Mouse (Mus musculus): ENCODE measurements around the gene Aox1. TPM values are rescaled to one million over a fixed set of nuclear protein-coding genes. Genes with fewer than 3 reads are reported as not detected.

Aox1 gene
- polyA plus RNA-seq, 1 experiment from 2014 or later = 0.26 TPM

DNA sequence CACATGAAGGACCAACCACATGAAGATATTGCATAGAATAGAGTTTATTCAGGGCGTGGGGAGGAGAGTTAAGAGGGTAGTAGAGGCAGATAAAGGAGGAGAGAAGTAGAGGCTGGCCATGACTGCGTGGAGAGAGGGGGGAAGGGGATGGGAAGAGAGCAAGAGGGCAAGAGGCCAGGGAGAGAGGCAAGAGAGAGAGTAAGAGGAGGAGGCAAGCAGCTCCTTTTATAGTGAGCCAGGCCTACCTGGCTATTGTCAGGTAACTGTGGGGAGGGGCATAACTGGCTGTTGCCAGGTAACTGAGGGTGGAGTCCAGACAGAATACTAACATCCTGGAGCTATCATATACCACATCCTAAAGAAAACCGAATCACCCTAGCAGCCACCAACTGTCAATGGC is 15.3 kb downstream of the Aox1 start:
- ATAC-seq (replicated peaks) = no peak
- no peak overlapping the region for H3K27ac ChIP-seq
- peaks cover 3% of the 10 kb centered on the region; the same call in 1 of the 2 replicates for H3K4me1 ChIP-seq
- no peaks in the 10 kb centered on the region for H3K27me3 ChIP-seq (replicated peaks)
- no peak overlapping the region for H3K4me2 ChIP-seq
- H3K9me3 ChIP-seq = no peaks in the 10 kb centered on the region
- H3K4me3 ChIP-seq = no peak overlapping the region
- H3K9ac ChIP-seq = no peak overlapping the region
- WGBS = 68% methylated on average over 3 of the region's 3 CpGs
- H3K36me3 ChIP-seq (replicated peaks) = no peaks in the 10 kb centered on the region

- Histone ChIP-seq H3K9ac (no peak overlapping the region), H3K4me2 (no peak overlapping the region), H3K27me3 (replicated peaks) (no peaks in the 10 kb centered on the region), H3K27ac (no peak overlapping the region), H3K36me3 (replicated peaks) (no peaks in the 10 kb centered on the region), H3K4me3 (no peak overlapping the region), H3K4me1 (peaks cover 3% of the 10 kb centered on the region; the same call in 1 of the 2 replicates), H3K9me3 (no peaks in the 10 kb centered on the region)
- ATAC-seq (replicated peaks) = no peak
- 64% methylated on average over 5 of the region's 5 CpGs for WGBS
Observed at GRCm38 (mm10) chr1:58045546-58045945, 15.8 kb downstream of the Aox1 start.

GRCm38 (mm10) chr1:58046721-58047290 is 17.1 kb downstream of the Aox1 start:
- H3K4me3 ChIP-seq = no peak overlapping the region
- no peak overlapping the region for H3K4me2 ChIP-seq
- H3K9ac ChIP-seq = no peak overlapping the region
- no peaks in the 10 kb centered on the region for H3K9me3 ChIP-seq
- 31% methylated on average over 3 of the region's 3 CpGs for WGBS
- 0 out of 2 replicates have a peak overlapping the region, but pooled peaks have one; percentile 23 for H3K27ac ChIP-seq
- H3K27me3 ChIP-seq (replicated peaks) = no peaks in the 10 kb centered on the region
- H3K36me3 ChIP-seq (replicated peaks) = no peaks in the 10 kb centered on the region
- peaks cover 3% of the 10 kb centered on the region; the same call in 1 of the 2 replicates for H3K4me1 ChIP-seq
- peak; percentile 51; the same call in 1 of the 2 replicates for ATAC-seq (replicated peaks)

GRCm38 (mm10) chr1:58049126-58049525 is 19.4 kb downstream of the Aox1 start:
- WGBS = 88% methylated on average over 5 of the region's 5 CpGs
- H3K4me2 ChIP-seq = no peak overlapping the region
- H3K9me3 ChIP-seq = no peaks in the 10 kb centered on the region
- no peak overlapping the region for H3K4me3 ChIP-seq
- H3K9ac ChIP-seq = no peak overlapping the region
- H3K36me3 ChIP-seq (replicated peaks) = no peaks in the 10 kb centered on the region
- no peak overlapping the region for H3K27ac ChIP-seq
- no peaks in the 10 kb centered on the region for H3K27me3 ChIP-seq (replicated peaks)
- H3K4me1 ChIP-seq = peaks cover 3% of the 10 kb centered on the region; the same call in 1 of the 2 replicates
- ATAC-seq (replicated peaks) = no peak

DNA sequence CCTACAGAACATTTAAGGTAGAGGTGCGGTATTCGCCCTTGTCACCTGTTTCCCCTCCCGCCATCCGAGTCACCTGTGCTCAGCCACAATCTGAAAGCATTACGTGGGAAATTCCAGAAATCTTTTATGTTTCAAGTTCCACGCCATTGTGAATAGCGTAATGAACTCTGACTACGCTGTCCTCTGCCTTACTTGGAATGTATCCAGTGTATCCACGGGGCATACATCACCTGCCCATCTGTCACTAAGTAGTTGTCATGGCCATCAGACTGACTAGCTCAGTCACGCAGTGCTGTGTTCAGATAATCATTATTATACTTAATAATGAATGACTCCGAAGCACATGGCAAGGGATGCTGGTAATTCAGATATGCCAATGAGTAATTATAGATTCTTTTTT is 25.9 kb downstream of the Aox1 start:
- Histone ChIP-seq H3K27me3 (replicated peaks) (no peaks in the 10 kb centered on the region), H3K9me3 (no peaks in the 10 kb centered on the region), H3K4me2 (no peak overlapping the region), H3K36me3 (replicated peaks) (no peaks in the 10 kb centered on the region), H3K27ac (no peak overlapping the region), H3K9ac (no peak overlapping the region), H3K4me1 (no peaks in the 10 kb centered on the region), H3K4me3 (no peak overlapping the region)
- 77% methylated on average over 11 of the region's 11 CpGs for WGBS
- no peak; the same call in 1 of the 2 replicates for ATAC-seq (replicated peaks)

DNA sequence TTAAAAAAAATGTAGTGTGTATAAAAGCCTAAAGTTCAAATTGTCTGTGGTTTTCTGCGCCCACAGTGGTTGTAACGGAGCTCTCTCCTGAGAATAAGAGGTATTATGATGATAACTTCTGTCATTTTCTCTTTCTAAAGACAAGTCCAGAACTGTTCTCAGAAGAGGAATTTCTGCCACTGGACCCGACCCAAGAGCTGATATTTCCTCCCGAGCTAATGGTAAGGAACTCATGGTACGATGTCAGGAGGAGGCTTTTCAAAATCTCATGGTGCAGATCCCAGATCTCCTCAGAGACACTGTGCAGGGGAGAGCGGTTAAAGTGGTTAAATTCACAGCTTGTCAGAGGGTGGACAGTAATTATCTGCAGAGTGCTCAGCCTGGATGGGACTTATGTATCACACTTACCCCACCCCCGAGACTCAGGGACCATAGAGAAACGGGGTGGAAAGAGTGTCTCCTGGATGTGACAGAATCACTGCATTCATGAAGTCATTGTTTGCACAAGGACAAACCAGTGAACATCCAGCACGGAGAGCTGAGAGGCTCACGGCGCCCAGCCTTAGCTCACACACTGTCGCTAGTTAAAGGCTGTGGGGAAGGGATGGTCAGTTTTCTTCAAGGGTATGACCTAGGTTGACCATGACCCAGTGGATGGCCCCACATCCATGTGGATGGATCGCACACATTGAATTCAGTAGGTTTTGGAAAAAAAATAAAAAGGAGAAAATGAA is 26.5 kb downstream of the Aox1 start:
- 75% methylated on average over 13 of the region's 13 CpGs for WGBS
- Histone ChIP-seq H3K36me3 (replicated peaks) (no peaks in the 10 kb centered on the region), H3K4me1 (no peaks in the 10 kb centered on the region), H3K4me2 (no peak overlapping the region), H3K9ac (no peak overlapping the region), H3K9me3 (no peaks in the 10 kb centered on the region), H3K27ac (no peak overlapping the region), H3K4me3 (no peak overlapping the region), H3K27me3 (replicated peaks) (no peaks in the 10 kb centered on the region)
- no peak for ATAC-seq (replicated peaks)

GRCm38 (mm10) chr1:58056939-58057338 is 27.2 kb downstream of the Aox1 start:
- H3K27ac ChIP-seq = no peak overlapping the region
- H3K27me3 ChIP-seq (replicated peaks) = no peaks in the 10 kb centered on the region
- 80% methylated on average over 11 of the region's 11 CpGs for WGBS
- H3K4me1 ChIP-seq = no peaks in the 10 kb centered on the region
- ATAC-seq (replicated peaks) = no peak
- H3K9me3 ChIP-seq = no peaks in the 10 kb centered on the region
- no peaks in the 10 kb centered on the region for H3K36me3 ChIP-seq (replicated peaks)
- no peak overlapping the region; the same call in 1 of the 2 replicates for H3K9ac ChIP-seq
- no peak overlapping the region for H3K4me3 ChIP-seq
- no peak overlapping the region for H3K4me2 ChIP-seq

- H3K9me3 ChIP-seq = no peaks in the 10 kb centered on the region
- 93% methylated on average over 4 of the region's 4 CpGs for WGBS
- no peaks in the 10 kb centered on the region for H3K36me3 ChIP-seq (replicated peaks)
- no peak overlapping the region for H3K27ac ChIP-seq
- no peaks in the 10 kb centered on the region for H3K27me3 ChIP-seq (replicated peaks)
- H3K9ac ChIP-seq = no peak overlapping the region
- H3K4me2 ChIP-seq = no peak overlapping the region
- no peaks in the 10 kb centered on the region for H3K4me1 ChIP-seq
- no peak overlapping the region for H3K4me3 ChIP-seq
- ATAC-seq (replicated peaks) = no peak
Observed at GRCm38 (mm10) chr1:58058846-58059245, 29.1 kb downstream of the Aox1 start.

DNA sequence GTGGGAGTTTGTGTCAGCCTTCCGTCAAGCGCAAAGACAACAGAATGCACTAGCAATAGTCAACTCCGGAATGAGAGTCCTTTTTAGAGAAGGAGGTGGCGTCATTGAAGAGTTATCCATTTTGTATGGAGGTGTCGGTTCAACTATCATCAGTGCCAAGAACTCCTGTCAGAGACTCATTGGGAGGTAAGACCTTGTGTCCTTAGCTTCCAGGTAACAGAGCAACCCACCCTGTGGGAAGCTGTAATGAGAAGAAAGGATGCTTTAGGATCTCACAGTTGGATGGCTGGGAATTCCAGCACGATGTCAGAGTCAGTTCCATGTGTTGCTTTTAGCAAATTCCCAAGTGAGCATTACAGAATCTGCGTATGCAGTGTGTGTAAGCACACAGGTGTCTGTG is 32.4 kb downstream of the Aox1 start:
- Histone ChIP-seq H3K9me3 (no peaks in the 10 kb centered on the region), H3K9ac (no peak overlapping the region), H3K27me3 (replicated peaks) (no peaks in the 10 kb centered on the region), H3K36me3 (replicated peaks) (no peaks in the 10 kb centered on the region), H3K27ac (no peak overlapping the region), H3K4me1 (no peaks in the 10 kb centered on the region), H3K4me2 (no peak overlapping the region), H3K4me3 (no peak overlapping the region)
- ATAC-seq (replicated peaks) = no peak
- 89% methylated on average over 7 of the region's 7 CpGs for WGBS

DNA sequence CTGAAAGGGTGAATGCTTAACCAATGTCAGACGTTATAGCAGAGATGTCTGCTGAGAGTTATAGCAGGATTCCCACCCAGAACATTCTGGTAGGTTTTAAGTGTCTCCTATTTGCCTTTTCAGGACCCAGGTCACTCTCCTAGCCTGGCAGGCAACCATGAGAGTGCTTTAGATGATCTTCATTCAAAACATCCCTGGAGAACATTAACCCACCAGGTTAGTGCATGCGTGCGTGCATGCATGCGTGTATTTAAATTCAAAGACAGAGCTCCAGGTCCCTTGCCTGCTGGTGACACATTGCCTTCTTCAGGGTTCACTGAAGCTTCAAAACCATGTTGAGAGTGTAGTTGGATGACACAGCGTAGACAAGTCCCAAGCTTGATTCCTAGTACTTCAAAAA is 35.4 kb downstream of the Aox1 start:
- H3K9ac ChIP-seq = no peak overlapping the region
- no peak for ATAC-seq (replicated peaks)
- 91% methylated on average over 5 of the region's 5 CpGs for WGBS

GRCm38 (mm10) chr1:58065606-58066005 is 35.9 kb downstream of the Aox1 start:
- 76% methylated on average over 3 of the region's 3 CpGs for WGBS
- H3K4me3 ChIP-seq = no peak overlapping the region
- no peaks in the 10 kb centered on the region for H3K36me3 ChIP-seq (replicated peaks)
- H3K27ac ChIP-seq = no peak overlapping the region
- no peaks in the 10 kb centered on the region for H3K4me1 ChIP-seq
- H3K27me3 ChIP-seq (replicated peaks) = no peaks in the 10 kb centered on the region
- no peak overlapping the region for H3K9ac ChIP-seq
- no peaks in the 10 kb centered on the region for H3K9me3 ChIP-seq
- H3K4me2 ChIP-seq = no peak overlapping the region
- ATAC-seq (replicated peaks) = no peak

More for the DNA sequence above, 35.4 kb downstream of the Aox1 start:
- H3K9me3 ChIP-seq = no peaks in the 10 kb centered on the region
- H3K4me2 ChIP-seq = no peak overlapping the region
- H3K4me3 ChIP-seq = no peak overlapping the region
- no peak overlapping the region for H3K27ac ChIP-seq
- H3K27me3 ChIP-seq (replicated peaks) = no peaks in the 10 kb centered on the region
- H3K36me3 ChIP-seq (replicated peaks) = no peaks in the 10 kb centered on the region
- no peaks in the 10 kb centered on the region for H3K4me1 ChIP-seq

GRCm38 (mm10) chr1:58069181-58069580 is 39.5 kb downstream of the Aox1 start:
- Histone ChIP-seq H3K9me3 (no peaks in the 10 kb centered on the region), H3K27ac (no peak overlapping the region), H3K36me3 (replicated peaks) (no peaks in the 10 kb centered on the region), H3K4me1 (no peaks in the 10 kb centered on the region), H3K9ac (no peak overlapping the region), H3K27me3 (replicated peaks) (no peaks in the 10 kb centered on the region), H3K4me3 (no peak overlapping the region), H3K4me2 (no peak overlapping the region)
- 92% methylated on average over 6 of the region's 6 CpGs for WGBS
- ATAC-seq (replicated peaks) = no peak

GRCm38 (mm10) chr1:58070091-58070490 is 40.4 kb downstream of the Aox1 start:
- Histone ChIP-seq H3K27me3 (replicated peaks) (no peaks in the 10 kb centered on the region), H3K4me2 (no peak overlapping the region), H3K4me3 (no peak overlapping the region), H3K9me3 (no peaks in the 10 kb centered on the region), H3K36me3 (replicated peaks) (no peaks in the 10 kb centered on the region), H3K4me1 (no peaks in the 10 kb centered on the region), H3K9ac (no peak overlapping the region), H3K27ac (no peak overlapping the region)
- ATAC-seq (replicated peaks) = peak; percentile 56; the same call in 1 of the 2 replicates
- whole genome bisulfite sequencing = 89% methylated on average over 11 of the region's 11 CpGs

Data from midbrain, embryonic 15.5 days (tissue).